Mouse (Mus musculus) myocyte (in vitro differentiated cells): ENCODE data around the gene C1qtnf7.

Experiments used
- CEBPB ChIP-seq: IDR thresholded peaks from 2 replicates; pipeline ENCODE4 v1.6.1; 2011; ENCODE audit warnings: mild to moderate bottlenecking, moderate library complexity; ENCODE audit not compliant: poor library complexity, insufficient read depth, severe bottlenecking
- E2F4 ChIP-seq: IDR thresholded peaks from one replicate; pipeline ENCODE4 v1.6.1; 2011; ENCODE audit warnings: mild to moderate bottlenecking, control low read depth, moderate library complexity; ENCODE audit not compliant: insufficient read depth
- MAX ChIP-seq: IDR thresholded peaks from one replicate; pipeline ENCODE4 v1.6.1; 2011; ENCODE audit warnings: low read depth, mild to moderate bottlenecking, control low read depth
- MYOD1 ChIP-seq, 3 experiments: IDR thresholded peaks; one replicate each; pipeline ENCODE4 v1.6.1; 2011; ENCODE audit warnings: control low read depth in 2 of 3, low read depth in 2 of 3, mild to moderate bottlenecking in 2 of 3, moderate library complexity in 1 of 3; ENCODE audit not compliant: insufficient read length in 2 of 3, control insufficient read depth in 1 of 3
- POLR2A ChIP-seq: IDR thresholded peaks from one replicate; pipeline ENCODE4 v1.6.1; 2011; ENCODE audit warnings: low read depth, mild to moderate bottlenecking, control low read depth, moderate library complexity; ENCODE audit not compliant: insufficient read length
- POLR2AphosphoS2 ChIP-seq: IDR thresholded peaks from one replicate; pipeline ENCODE4 v1.6.1; 2011; ENCODE audit warnings: low read depth, control low read depth; ENCODE audit not compliant: insufficient read length
- REST ChIP-seq: IDR thresholded peaks from one replicate; pipeline ENCODE4 v1.6.1; 2011; ENCODE audit warnings: mild to moderate bottlenecking, control low read depth, moderate library complexity; ENCODE audit not compliant: insufficient read depth, insufficient read length
- SRF ChIP-seq: IDR thresholded peaks from one replicate; pipeline ENCODE4 v1.6.1; 2011; ENCODE audit warnings: low read depth; ENCODE audit not compliant: control insufficient read depth, insufficient read length
- TCF12 ChIP-seq: IDR thresholded peaks from one replicate; pipeline ENCODE4 v1.6.1; 2011; ENCODE audit warnings: mild to moderate bottlenecking, control low read depth; ENCODE audit not compliant: poor library complexity, insufficient read depth, severe bottlenecking
- TCF3 ChIP-seq: IDR thresholded peaks from one replicate; pipeline ENCODE4 v1.6.1; 2011; ENCODE audit warnings: low read depth, control low read depth; ENCODE audit not compliant: insufficient read length
- USF1 ChIP-seq: IDR thresholded peaks from one replicate; pipeline ENCODE4 v1.6.1; 2011; ENCODE audit warnings: low read depth, mild to moderate bottlenecking, control low read depth, moderate library complexity

DNA sequence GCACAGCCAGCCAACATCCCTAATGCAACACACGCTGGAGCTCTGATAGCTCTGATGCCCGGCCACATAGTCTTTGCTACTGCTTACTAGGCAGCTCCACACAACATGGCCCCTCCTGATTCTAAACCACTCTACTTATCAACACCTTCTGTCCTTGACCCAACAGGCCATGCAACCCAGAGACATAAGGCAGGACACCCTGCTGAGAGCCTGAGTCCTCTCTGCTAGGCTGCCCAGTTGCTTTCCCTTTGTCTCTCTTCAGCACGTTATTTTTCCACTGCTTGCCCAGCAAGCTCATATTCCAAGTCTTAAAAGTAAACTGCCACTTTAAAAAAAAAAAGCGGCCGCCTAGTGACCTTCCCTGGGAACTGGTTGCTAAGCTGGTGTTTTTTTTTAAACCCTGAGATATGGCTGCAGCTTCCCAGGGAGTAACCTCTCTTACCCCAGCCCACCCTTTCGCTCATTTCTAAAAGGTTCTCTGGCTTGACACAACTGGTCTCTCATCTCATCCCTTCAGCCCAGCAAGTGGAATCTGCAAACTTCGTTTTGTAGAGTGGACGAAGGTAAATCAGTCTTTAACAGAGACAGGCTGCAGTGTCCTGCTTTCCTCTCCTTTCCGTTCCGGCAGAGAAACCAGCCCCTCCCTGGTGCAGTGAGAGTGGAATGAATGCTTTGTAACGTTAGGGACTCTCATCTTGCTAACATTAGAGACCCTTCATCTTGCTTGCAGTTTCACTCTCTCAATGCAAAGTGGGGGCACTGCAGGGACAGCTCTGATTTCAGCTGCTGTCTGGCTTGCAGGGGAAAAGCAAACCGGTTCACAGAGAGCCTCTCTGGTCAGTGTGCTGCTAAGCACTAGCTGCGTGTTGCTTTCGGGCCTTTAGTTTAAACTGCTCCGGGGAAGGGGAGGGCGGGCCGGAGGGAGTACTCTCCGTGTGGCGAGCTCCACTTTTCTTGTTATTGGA, 146.9 kb downstream of the C1qtnf7 start, which contains the start of gene Cc2d2a:
- TF ChIP-seq USF1 (no peak), POLR2A (peak; percentile 12), TCF12 (no peak), E2F4 (no peak), REST (no peak), MYOD1 (IDR thresholded peaks at IDR 0.05; ENCODE audit: control insufficient read depth in 1 of 3, insufficient read length in 2 of 3, low read depth in 2 of 3) (no peak), POLR2AphosphoS2 (no peak), TCF3 (no peak), MAX (no peak), CEBPB (no peak), SRF (no peak)
